Mouse (Mus musculus): ENCODE results near the gene Rock2. TPM values are rescaled to one million over a fixed set of nuclear protein-coding genes. Genes with fewer than 3 reads are reported as not detected.

The Rock2 gene
- polyA plus RNA-seq, 1 experiment from 2014 or later, result 12.6 TPM

GRCm38 (mm10) chr12:16875269-16875668 lies 19.4 kb upstream of the Rock2 start:
- H3K36me3 ChIP-seq (ENCODE audit: control insufficient read depth, insufficient read depth, low read length), result no peaks in the 10 kb centered on the region
- DNase-seq (ENCODE audit: low spot score) (no peak), ATAC-seq (ENCODE audit: insufficient number of reproducible peaks, low FRiP score, low TSS enrichment, low read depth) (no peak)
- WGBS, result 87% methylated on average over 4 of the region's 4 CpGs
- H3K9me3 ChIP-seq (ENCODE audit: control insufficient read depth, low read length), result no peaks in the 10 kb centered on the region
- no peak overlapping the region for H3K4me2 ChIP-seq (ENCODE audit: low read depth, severe bottlenecking)
- no peak overlapping the region for H3K4me3 ChIP-seq (ENCODE audit: low read depth, low read length)
- no peak overlapping the region for H3K27ac ChIP-seq (replicated peaks; ENCODE audit: low read depth, low read length)
- H3K9ac ChIP-seq (ENCODE audit: low read length), result no peak overlapping the region
- peaks cover 6% of the 10 kb centered on the region for H3K4me1 ChIP-seq (ENCODE audit: control insufficient read depth, insufficient read depth, low read length)
- no peaks in the 10 kb centered on the region for H3K27me3 ChIP-seq (ENCODE audit: control insufficient read depth, insufficient read depth, low read length)

- H3K4me3 ChIP-seq (ENCODE audit: low read depth, low read length), result no peak overlapping the region
- H3K9me3 ChIP-seq (ENCODE audit: control insufficient read depth, low read length), result no peaks in the 10 kb centered on the region
- 83% methylated on average over 7 of the region's 7 CpGs for WGBS
- H3K27me3 ChIP-seq (ENCODE audit: control insufficient read depth, insufficient read depth, low read length), result no peaks in the 10 kb centered on the region
- no peak overlapping the region for H3K4me2 ChIP-seq (ENCODE audit: low read depth, severe bottlenecking)
- ATAC-seq (ENCODE audit: insufficient number of reproducible peaks, low FRiP score, low TSS enrichment, low read depth) (no peak), DNase-seq (ENCODE audit: low spot score) (no peak)
- no peak overlapping the region for H3K9ac ChIP-seq (ENCODE audit: low read length)
- H3K4me1 ChIP-seq (ENCODE audit: control insufficient read depth, insufficient read depth, low read length), result peaks cover 2% of the 10 kb centered on the region; the same call in 1 of the 2 replicates
- no peaks in the 10 kb centered on the region for H3K36me3 ChIP-seq (ENCODE audit: control insufficient read depth, insufficient read depth, low read length)
- no peak overlapping the region for H3K27ac ChIP-seq (replicated peaks; ENCODE audit: low read depth, low read length)
These were observed 19.0 kb upstream of the Rock2 start for GRCm38 (mm10) chr12:16875678-16876077.

- WGBS, result 57% methylated on average over 3 of the region's 3 CpGs
- no peak for DNase-seq (ENCODE audit: low spot score)
- H3K27ac ChIP-seq (replicated peaks; ENCODE audit: low read depth, low read length), result no peak overlapping the region
- no peaks in the 10 kb centered on the region for H3K9me3 ChIP-seq (ENCODE audit: control insufficient read depth, low read length)
- no peak overlapping the region for H3K4me3 ChIP-seq (ENCODE audit: low read depth, low read length)
- H3K4me1 ChIP-seq (ENCODE audit: control insufficient read depth, insufficient read depth, low read length), result no peaks in the 10 kb centered on the region
- no peaks in the 10 kb centered on the region for H3K27me3 ChIP-seq (ENCODE audit: control insufficient read depth, insufficient read depth, low read length)
- ATAC-seq (ENCODE audit: insufficient number of reproducible peaks, low FRiP score, low TSS enrichment, low read depth), result no peak
- H3K9ac ChIP-seq (ENCODE audit: low read length), result no peak overlapping the region
- no peak overlapping the region for H3K4me2 ChIP-seq (ENCODE audit: low read depth, severe bottlenecking)
- no peaks in the 10 kb centered on the region for H3K36me3 ChIP-seq (ENCODE audit: control insufficient read depth, insufficient read depth, low read length)
These were observed 18.0 kb upstream of the Rock2 start for GRCm38 (mm10) chr12:16876667-16877066.

GRCm38 (mm10) chr12:16877141-16877540 lies 17.6 kb upstream of the Rock2 start:
- Histone ChIP-seq H3K4me3 (ENCODE audit: low read depth, low read length) (no peak overlapping the region), H3K4me1 (ENCODE audit: control insufficient read depth, insufficient read depth, low read length) (no peaks in the 10 kb centered on the region), H3K4me2 (ENCODE audit: low read depth, severe bottlenecking) (no peak overlapping the region), H3K9me3 (ENCODE audit: control insufficient read depth, low read length) (no peaks in the 10 kb centered on the region), H3K36me3 (ENCODE audit: control insufficient read depth, insufficient read depth, low read length) (no peaks in the 10 kb centered on the region), H3K27ac (replicated peaks; ENCODE audit: low read depth, low read length) (no peak overlapping the region), H3K27me3 (ENCODE audit: control insufficient read depth, insufficient read depth, low read length) (no peaks in the 10 kb centered on the region), H3K9ac (ENCODE audit: low read length) (no peak overlapping the region)
- ATAC-seq (ENCODE audit: insufficient number of reproducible peaks, low FRiP score, low TSS enrichment, low read depth) (no peak), DNase-seq (ENCODE audit: low spot score) (no peak)
- WGBS, result 77% methylated on average over 5 of the region's 5 CpGs

GRCm38 (mm10) chr12:16877679-16878078 lies 17.0 kb upstream of the Rock2 start:
- DNase-seq (ENCODE audit: low spot score) (no peak), ATAC-seq (ENCODE audit: insufficient number of reproducible peaks, low FRiP score, low TSS enrichment, low read depth) (no peak)
- Histone ChIP-seq H3K27ac (replicated peaks; ENCODE audit: low read depth, low read length) (no peak overlapping the region), H3K27me3 (ENCODE audit: control insufficient read depth, insufficient read depth, low read length) (no peaks in the 10 kb centered on the region), H3K4me1 (ENCODE audit: control insufficient read depth, insufficient read depth, low read length) (no peaks in the 10 kb centered on the region), H3K9ac (ENCODE audit: low read length) (no peak overlapping the region), H3K4me2 (ENCODE audit: low read depth, severe bottlenecking) (no peak overlapping the region), H3K36me3 (ENCODE audit: control insufficient read depth, insufficient read depth, low read length) (no peaks in the 10 kb centered on the region), H3K4me3 (ENCODE audit: low read depth, low read length) (no peak overlapping the region), H3K9me3 (ENCODE audit: control insufficient read depth, low read length) (no peaks in the 10 kb centered on the region)
- 42% methylated on average over 1 of the region's 1 CpGs for WGBS

GRCm38 (mm10) chr12:16879369-16879768 lies 15.3 kb upstream of the Rock2 start:
- no peak for DNase-seq (ENCODE audit: low spot score)
- H3K9me3 ChIP-seq (ENCODE audit: control insufficient read depth, low read length), result no peaks in the 10 kb centered on the region
- H3K9ac ChIP-seq (ENCODE audit: low read length), result no peak overlapping the region
- WGBS, result 90% methylated on average over 1 of the region's 1 CpGs
- no peak overlapping the region for H3K4me2 ChIP-seq (ENCODE audit: low read depth, severe bottlenecking)
- no peak for ATAC-seq (ENCODE audit: insufficient number of reproducible peaks, low FRiP score, low TSS enrichment, low read depth)
- H3K27me3 ChIP-seq (ENCODE audit: control insufficient read depth, insufficient read depth, low read length), result no peaks in the 10 kb centered on the region
- H3K4me1 ChIP-seq (ENCODE audit: control insufficient read depth, insufficient read depth, low read length), result no peaks in the 10 kb centered on the region
- no peak overlapping the region for H3K4me3 ChIP-seq (ENCODE audit: low read depth, low read length)
- H3K27ac ChIP-seq (replicated peaks; ENCODE audit: low read depth, low read length), result no peak overlapping the region
- no peaks in the 10 kb centered on the region for H3K36me3 ChIP-seq (ENCODE audit: control insufficient read depth, insufficient read depth, low read length)

GRCm38 (mm10) chr12:16880077-16880476 lies 14.6 kb upstream of the Rock2 start:
- Histone ChIP-seq H3K9me3 (ENCODE audit: control insufficient read depth, low read length) (no peaks in the 10 kb centered on the region), H3K27me3 (ENCODE audit: control insufficient read depth, insufficient read depth, low read length) (no peaks in the 10 kb centered on the region), H3K36me3 (ENCODE audit: control insufficient read depth, insufficient read depth, low read length) (no peaks in the 10 kb centered on the region), H3K4me2 (ENCODE audit: low read depth, severe bottlenecking) (no peak overlapping the region), H3K27ac (replicated peaks; ENCODE audit: low read depth, low read length) (no peak overlapping the region), H3K4me3 (ENCODE audit: low read depth, low read length) (no peak overlapping the region), H3K9ac (ENCODE audit: low read length) (no peak overlapping the region), H3K4me1 (ENCODE audit: control insufficient read depth, insufficient read depth, low read length) (no peaks in the 10 kb centered on the region)
- WGBS, result 91% methylated on average over 4 of the region's 4 CpGs
- no peak for ATAC-seq (ENCODE audit: insufficient number of reproducible peaks, low FRiP score, low TSS enrichment, low read depth)
- DNase-seq (ENCODE audit: low spot score), result no peak

GRCm38 (mm10) chr12:16882442-16882841 lies 12.3 kb upstream of the Rock2 start:
- 86% methylated on average over 3 of the region's 3 CpGs for WGBS
- no peaks in the 10 kb centered on the region for H3K27me3 ChIP-seq (ENCODE audit: control insufficient read depth, insufficient read depth, low read length)
- DNase-seq (ENCODE audit: low spot score), result no peak
- no peak overlapping the region for H3K4me2 ChIP-seq (ENCODE audit: low read depth, severe bottlenecking)
- H3K27ac ChIP-seq (replicated peaks; ENCODE audit: low read depth, low read length), result no peak overlapping the region
- no peak overlapping the region for H3K4me3 ChIP-seq (ENCODE audit: low read depth, low read length)
- no peaks in the 10 kb centered on the region for H3K36me3 ChIP-seq (ENCODE audit: control insufficient read depth, insufficient read depth, low read length)
- no peak overlapping the region for H3K9ac ChIP-seq (ENCODE audit: low read length)
- H3K9me3 ChIP-seq (ENCODE audit: control insufficient read depth, low read length), result no peaks in the 10 kb centered on the region
- no peak for ATAC-seq (ENCODE audit: insufficient number of reproducible peaks, low FRiP score, low TSS enrichment, low read depth)
- no peaks in the 10 kb centered on the region for H3K4me1 ChIP-seq (ENCODE audit: control insufficient read depth, insufficient read depth, low read length)

- ATAC-seq (ENCODE audit: insufficient number of reproducible peaks, low FRiP score, low TSS enrichment, low read depth) (no peak), DNase-seq (ENCODE audit: low spot score) (no peak)
- Histone ChIP-seq H3K36me3 (ENCODE audit: control insufficient read depth, insufficient read depth, low read length) (no peaks in the 10 kb centered on the region), H3K27ac (replicated peaks; ENCODE audit: low read depth, low read length) (no peak overlapping the region), H3K4me1 (ENCODE audit: control insufficient read depth, insufficient read depth, low read length) (no peaks in the 10 kb centered on the region), H3K9ac (ENCODE audit: low read length) (no peak overlapping the region), H3K9me3 (ENCODE audit: control insufficient read depth, low read length) (no peaks in the 10 kb centered on the region), H3K4me2 (ENCODE audit: low read depth, severe bottlenecking) (no peak overlapping the region), H3K4me3 (ENCODE audit: low read depth, low read length) (no peak overlapping the region), H3K27me3 (ENCODE audit: control insufficient read depth, insufficient read depth, low read length) (no peaks in the 10 kb centered on the region)
- WGBS, result 55% methylated on average over 7 of the region's 7 CpGs
These were observed 11.6 kb upstream of the Rock2 start for GRCm38 (mm10) chr12:16883111-16883510.

Measured in limb, embryonic 11.5 days (tissue).